9 mouse cellular contexts compared by ENCODE assay signal in the genomic region with DNA sequence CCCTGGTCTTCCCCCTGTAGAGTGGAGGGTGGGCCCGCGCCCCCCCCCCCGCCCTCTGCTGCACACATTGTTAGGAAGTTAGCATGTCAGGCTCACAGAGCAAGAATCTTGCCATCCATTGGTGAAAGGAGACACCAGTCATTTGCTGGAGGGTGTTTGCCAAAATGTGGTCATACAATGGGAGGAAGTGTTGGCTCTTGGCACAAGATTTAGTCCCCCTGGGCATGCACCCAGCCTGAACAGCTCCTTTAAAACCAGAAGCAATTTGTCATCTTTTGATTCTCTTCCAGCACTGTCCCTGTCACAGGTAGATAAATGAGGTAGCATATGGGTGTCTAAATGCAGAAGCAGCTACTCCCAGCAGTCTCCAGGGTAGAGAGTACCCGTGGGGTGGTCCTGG.
A peak's percentile ranks its signal among the peaks of the same experiment; 100 is the strongest.
DNase-seq lines count a peak whose midpoint lies in the region; ATAC-seq and TF ChIP-seq lines count a peak whose summit lies in the region.
"Had no signal": no experiment of that assay in that cellular context is flagged by ENCODE, and none has a peak within 500 bp of the region (broad histone marks: within the 10 kb centered on the region; RNA-seq: fewer than 3 reads in every experiment).

No protein-coding gene starts in this region.

- ATAC-seq in limb, embryonic 14.5 days (ENCODE audit: low FRiP score, low read depth): no peak
- no peak for ATAC-seq in embryonic facial prominence, embryonic 14.5 days (ENCODE audit: low read depth)

- no peaks in the 10 kb centered on the region for H3K27me3 ChIP-seq in limb, embryonic 14.5 days (ENCODE audit: control insufficient read depth, insufficient read depth, low read length)
- no peaks in the 10 kb centered on the region for H3K27me3 ChIP-seq in limb, embryonic 10.5 days (ENCODE audit: low read depth, poor library complexity, severe bottlenecking)
- no peaks in the 10 kb centered on the region for H3K27me3 ChIP-seq in embryonic facial prominence, embryonic 14.5 days (replicated peaks; ENCODE audit: control insufficient read depth, insufficient read depth, low read length)
- H3K27me3 ChIP-seq: limb, embryonic 15.5 days had no signal

- no peaks in the 10 kb centered on the region for H3K9me3 ChIP-seq in limb, embryonic 14.5 days (ENCODE audit: control insufficient read depth, low read length)
- no peaks in the 10 kb centered on the region for H3K9me3 ChIP-seq in limb, embryonic 10.5 days (replicated peaks)
- H3K9me3 ChIP-seq in embryonic facial prominence, embryonic 14.5 days (ENCODE audit: control insufficient read depth, low read length): peaks cover under 1% of the 10 kb centered on the region; the same call in 1 of the 2 replicates
- H3K9me3 ChIP-seq: limb, embryonic 15.5 days had no signal

- 0 out of 2 replicates have a peak overlapping the region, but pooled peaks have one; percentile 6 for H3K27ac ChIP-seq in limb, embryonic 14.5 days (replicated peaks; ENCODE audit: low read depth, low read length)
- H3K27ac ChIP-seq in limb, embryonic 10.5 days: no peak overlapping the region
- H3K27ac ChIP-seq in embryonic facial prominence, embryonic 14.5 days (replicated peaks; ENCODE audit: low read depth, low read length): no peak overlapping the region
- H3K27ac ChIP-seq: limb, embryonic 15.5 days had no signal

- H3K4me3 ChIP-seq in limb, embryonic 14.5 days (replicated peaks; ENCODE audit: low read length): no peak overlapping the region
- H3K4me3 ChIP-seq in limb, embryonic 10.5 days: no peak overlapping the region
- H3K4me3 ChIP-seq in embryonic facial prominence, embryonic 14.5 days (ENCODE audit: low read depth, low read length): no peak overlapping the region
- H3K4me3 ChIP-seq: limb, embryonic 15.5 days had no signal

- no peak for TF ChIP-seq POLR2A in limb, embryonic 14.5 days (IDR thresholded peaks at IDR 0.05; ENCODE audit: borderline replicate concordance, extremely low read depth, insufficient read depth, insufficient read length)

- peaks cover 6% of the 10 kb centered on the region; the same call in 1 of the 2 replicates for H3K4me1 ChIP-seq in limb, embryonic 14.5 days (ENCODE audit: control insufficient read depth, insufficient read depth, low read length)
- peaks cover 17% of the 10 kb centered on the region for H3K4me1 ChIP-seq in limb, embryonic 10.5 days
- peaks cover 28% of the 10 kb centered on the region for H3K4me1 ChIP-seq in embryonic facial prominence, embryonic 14.5 days (ENCODE audit: control insufficient read depth, insufficient read depth, low read length)

- 64% methylated on average over 4 of the region's 4 CpGs for WGBS in limb, embryonic 14.5 days
- WGBS in limb, embryonic 10.5 days: 72% methylated on average over 4 of the region's 4 CpGs
- 67% methylated on average over 4 of the region's 4 CpGs for WGBS in embryonic facial prominence, embryonic 14.5 days

- no peak overlapping the region for H3K4me2 ChIP-seq in limb, embryonic 14.5 days (replicated peaks; ENCODE audit: low read depth, low read length, severe bottlenecking)
- H3K4me2 ChIP-seq in embryonic facial prominence, embryonic 14.5 days (ENCODE audit: low read depth, low read length): no peak overlapping the region
- H3K4me2 ChIP-seq: limb, embryonic 15.5 days had no signal

- DNase-seq in adrenal gland, adult (ENCODE audit: inconsistent age in 2 of 2, low spot score in 1 of 2): peak; percentile 37 to 69
- no peak for DNase-seq in adrenal gland, postnatal 4 days (ENCODE audit: low spot score in 2 of 2)
- DNase-seq in limb, embryonic 14.5 days (ENCODE audit: low spot score): no peak
- no peak for DNase-seq in limb, embryonic 10.5 days (ENCODE audit: low spot score)
- DNase-seq in embryonic facial prominence, embryonic 14.5 days (ENCODE audit: low spot score): peak; percentile 60
- peak; percentile 53 for DNase-seq in lung, postnatal 14 days
- DNase-seq in frontal cortex, postnatal 10 days (ENCODE audit: low spot score in 2 of 2): no peak
- no peak for DNase-seq in right cerebral cortex, postnatal 25 days

- 0 out of 2 replicates have a peak, but pooled peaks cover 3% of the 10 kb centered on the region for H3K36me3 ChIP-seq in limb, embryonic 14.5 days (ENCODE audit: control insufficient read depth, insufficient read depth, low read length)
- H3K36me3 ChIP-seq in limb, embryonic 10.5 days: peaks cover 9% of the 10 kb centered on the region
- H3K36me3 ChIP-seq in embryonic facial prominence, embryonic 14.5 days (ENCODE audit: control insufficient read depth, insufficient read depth, low read length): peaks cover 8% of the 10 kb centered on the region
- H3K36me3 ChIP-seq: limb, embryonic 15.5 days had no signal

- no peak overlapping the region for H3K9ac ChIP-seq in limb, embryonic 14.5 days (ENCODE audit: low read depth, low read length, severe bottlenecking)
- H3K9ac ChIP-seq in embryonic facial prominence, embryonic 14.5 days (ENCODE audit: low read depth, low read length): peak overlapping the region; percentile 25; the same call in 1 of the 2 replicates
- H3K9ac ChIP-seq: limb, embryonic 15.5 days had no signal

Comparison
In these comparisons a context has a peak if more than half of its experiments do, and no peak if none do; other contexts are left out.
1. DNase-seq: peak in adrenal gland, adult (2 of 2), embryonic facial prominence, embryonic 14.5 days (single experiment) and lung, postnatal 14 days (single experiment); none in adrenal gland, postnatal 4 days (0 of 2), limb, embryonic 14.5 days (single experiment), limb, embryonic 10.5 days (single experiment), frontal cortex, postnatal 10 days (0 of 2) and right cerebral cortex, postnatal 25 days (single experiment).